Mouse (Mus musculus) stomach, embryonic 16.5 days (tissue): ENCODE data around the gene Clec12a. TPM values are rescaled to one million over a fixed set of nuclear protein-coding genes. Genes with fewer than 3 reads are reported as not detected.

Experiments
- ATAC-seq: fragments of 200-750 bp; cut with Nextera tagmentation; 2 replicates; pipeline ENCODE4 v1.8.0; 2017; ENCODE audit warnings: moderate number of reproducible peaks, moderate TSS enrichment; ENCODE audit not compliant: insufficient read depth, low FRiP score
- H3K27ac ChIP-seq: fragments of 300-500 bp; sonication (generic); 2 replicates; pipeline ENCODE4 v1.5.1; 2014; ENCODE audit warnings: low read length
- H3K27me3 ChIP-seq: fragments of 300-500 bp; sonication (generic); 2 replicates; pipeline ENCODE4 v1.6.1; 2014; ENCODE audit warnings: low read length, control low read depth, mixed read lengths; ENCODE audit not compliant: control insufficient read depth, insufficient read depth
- H3K36me3 ChIP-seq: fragments of 300-500 bp; sonication (generic); 2 replicates; pipeline ENCODE4 v1.6.1; 2014; ENCODE audit warnings: low read length; ENCODE audit not compliant: control insufficient read depth, insufficient read depth
- H3K4me1 ChIP-seq: fragments of 300-500 bp; sonication (generic); 2 replicates; pipeline ENCODE4 v1.6.1; 2014; ENCODE audit warnings: low read length, control low read depth, mixed read lengths; ENCODE audit not compliant: control insufficient read depth, insufficient read depth
- H3K4me2 ChIP-seq: fragments of 300-500 bp; sonication (generic); 2 replicates; pipeline ENCODE4 v1.6.1; 2014; ENCODE audit warnings: low read depth, low read length, mixed read lengths
- H3K4me3 ChIP-seq: fragments of 300-500 bp; sonication (generic); replicated peaks from 2 replicates; pipeline ENCODE4 v1.5.1; 2014; ENCODE audit warnings: mild to moderate bottlenecking, low read length
- H3K9ac ChIP-seq: fragments of 300-500 bp; sonication (generic); 2 replicates; pipeline ENCODE4 v1.6.1; 2014; ENCODE audit warnings: low read length
- H3K9me3 ChIP-seq: fragments of 300-500 bp; sonication (generic); replicated peaks from 2 replicates; pipeline ENCODE4 v1.6.1; 2016; ENCODE audit warnings: low read length, control low read depth; ENCODE audit not compliant: control insufficient read depth
- WGBS: fragments of 180-500 bp; shearing (Covaris S2); extraction: QIAGEN DNeasy Blood & Tissue Kit; methylation state at CpG from one replicate; pipeline ENCODE4 v1.1.7; 2014; 5-methylcytosine and 5-hydroxymethylcytosine counted together
- polyA plus RNA-seq: library from polyadenylated mRNA; unstranded; fragments of >200 nt; fragmentation: Nextera tagmentation; extraction: Ambion mirVana; gene quantifications from 2 replicates; pipeline ENCODE4 v1.2.1, GENCODE M21; 2015

Gene Clec12a
- polyA plus RNA-seq, 1 experiment from 2014 or later = 2.0 TPM

GRCm38 (mm10) chr6:129385774-129386173 lies 43.3 kb downstream of the Clec12a start, which contains the start of gene Clec12b:
Clec12b (minus strand) TSS chr6:129385874.
- 74% methylated on average over 2 of the region's 2 CpGs for WGBS
- no peak for ATAC-seq
- Histone ChIP-seq H3K27ac (no peak within 1 kb of the TSS), H3K9me3 (no peaks in the 10 kb centered on the region), H3K36me3 (no peaks in the 10 kb centered on the region), H3K4me1 (peaks cover 4% of the 10 kb centered on the region; the same call in 1 of the 2 replicates), H3K27me3 (no peaks in the 10 kb centered on the region), H3K4me2 (no peak within 1 kb of the TSS), H3K4me3 (no peak within 1 kb of the TSS), H3K9ac (no peak within 1 kb of the TSS)

GRCm38 (mm10) chr6:129393087-129393720 lies 50.7 kb downstream of the Clec12a start:
- Histone ChIP-seq H3K4me2 (no peak overlapping the region), H3K36me3 (no peaks in the 10 kb centered on the region), H3K27me3 (no peaks in the 10 kb centered on the region), H3K27ac (no peak overlapping the region), H3K9ac (no peak overlapping the region), H3K4me3 (no peak overlapping the region), H3K9me3 (no peaks in the 10 kb centered on the region), H3K4me1 (no peaks in the 10 kb centered on the region)
- ATAC-seq = no peak
- 15% methylated on average over 2 of the region's 2 CpGs for WGBS

- WGBS = 67% methylated on average over 6 of the region's 6 CpGs
- H3K4me1 ChIP-seq = no peaks in the 10 kb centered on the region
- no peak for ATAC-seq
Observed at GRCm38 (mm10) chr6:129393732-129394131, 51.2 kb downstream of the Clec12a start.

GRCm38 (mm10) chr6:129396997-129397396 lies 54.5 kb downstream of the Clec12a start, which contains the start of gene Clec1b:
Clec1b (plus strand) TSS chr6:129397297.
- H3K27ac ChIP-seq = no peak within 1 kb of the TSS

More at GRCm38 (mm10) chr6:129393732-129394131, 51.2 kb downstream of the Clec12a start:
- no peak overlapping the region for H3K9ac ChIP-seq
- no peaks in the 10 kb centered on the region for H3K36me3 ChIP-seq
- no peaks in the 10 kb centered on the region for H3K27me3 ChIP-seq
- H3K9me3 ChIP-seq = no peaks in the 10 kb centered on the region
- no peak overlapping the region for H3K4me3 ChIP-seq
- H3K27ac ChIP-seq = no peak overlapping the region
- H3K4me2 ChIP-seq = no peak overlapping the region

GRCm38 (mm10) chr6:129399945-129400344 lies 57.5 kb downstream of the Clec12a start:
- no peak for ATAC-seq
- Histone ChIP-seq H3K4me2 (no peak overlapping the region), H3K36me3 (no peaks in the 10 kb centered on the region), H3K27me3 (no peaks in the 10 kb centered on the region), H3K4me1 (no peaks in the 10 kb centered on the region), H3K9ac (no peak overlapping the region), H3K4me3 (no peak overlapping the region), H3K27ac (no peak overlapping the region), H3K9me3 (no peaks in the 10 kb centered on the region)
- WGBS = 50% methylated on average over 6 of the region's 6 CpGs

More at GRCm38 (mm10) chr6:129396997-129397396, 54.5 kb downstream of the Clec12a start, which contains the start of gene Clec1b:
- no peak for ATAC-seq
- no peak within 1 kb of the TSS for H3K9ac ChIP-seq
- H3K36me3 ChIP-seq = no peaks in the 10 kb centered on the region
- no peaks in the 10 kb centered on the region for H3K27me3 ChIP-seq
- no peaks in the 10 kb centered on the region for H3K9me3 ChIP-seq
- WGBS = 81% methylated on average over 8 of the region's 8 CpGs
- H3K4me3 ChIP-seq = no peak within 1 kb of the TSS
- no peak within 1 kb of the TSS for H3K4me2 ChIP-seq
- H3K4me1 ChIP-seq = no peaks in the 10 kb centered on the region

DNA sequence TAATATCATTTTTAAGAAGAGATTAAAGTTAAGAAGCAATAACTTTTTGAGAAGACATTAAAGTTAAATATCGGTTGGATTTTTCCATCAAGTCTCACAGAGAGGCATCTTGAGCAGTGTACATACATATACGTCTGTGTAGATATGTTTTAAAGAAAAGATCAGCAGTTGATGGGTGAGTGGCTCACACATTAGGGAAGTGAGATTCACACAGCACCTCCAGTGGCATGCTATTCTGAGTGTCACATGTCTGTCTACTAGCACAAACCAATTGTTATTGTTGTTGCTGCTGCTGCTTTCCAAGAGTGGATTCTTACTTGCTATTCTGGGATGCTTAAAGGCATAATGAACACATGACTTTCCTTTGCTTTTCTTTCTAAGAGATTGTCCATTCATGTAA lies 59.9 kb downstream of the Clec12a start:
- no peak overlapping the region for H3K4me2 ChIP-seq
- H3K9me3 ChIP-seq = no peaks in the 10 kb centered on the region
- no peak overlapping the region for H3K9ac ChIP-seq
- no peak for ATAC-seq
- no peaks in the 10 kb centered on the region for H3K4me1 ChIP-seq
- H3K4me3 ChIP-seq = no peak overlapping the region
- H3K27me3 ChIP-seq = no peaks in the 10 kb centered on the region
- H3K36me3 ChIP-seq = no peaks in the 10 kb centered on the region
- WGBS = 83% methylated on average over 2 of the region's 2 CpGs
- H3K27ac ChIP-seq = no peak overlapping the region

DNA sequence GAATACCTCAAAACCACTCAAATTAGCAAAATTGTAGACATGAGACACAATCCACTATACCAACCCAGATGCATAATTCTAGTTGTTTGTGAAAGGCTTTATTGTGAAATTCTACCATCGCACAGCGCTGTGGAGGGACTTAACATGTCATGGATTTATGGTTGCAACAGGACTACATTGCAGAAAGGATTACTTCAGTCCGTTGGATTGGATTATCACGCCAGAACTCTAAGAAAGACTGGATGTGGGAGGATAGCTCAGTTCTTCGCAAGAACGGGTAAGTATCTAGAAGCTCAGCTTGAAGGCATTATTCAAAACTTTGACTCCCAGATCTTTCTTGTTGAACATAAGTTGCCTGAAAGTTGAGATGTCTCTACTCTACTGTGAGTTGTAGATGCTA lies 60.9 kb downstream of the Clec12a start:
- Histone ChIP-seq H3K9me3 (no peaks in the 10 kb centered on the region), H3K4me3 (no peak overlapping the region), H3K4me1 (no peaks in the 10 kb centered on the region), H3K27me3 (no peaks in the 10 kb centered on the region), H3K36me3 (no peaks in the 10 kb centered on the region), H3K27ac (no peak overlapping the region), H3K9ac (no peak overlapping the region), H3K4me2 (no peak overlapping the region)
- no peak for ATAC-seq
- WGBS = 71% methylated on average over 6 of the region's 6 CpGs

DNA sequence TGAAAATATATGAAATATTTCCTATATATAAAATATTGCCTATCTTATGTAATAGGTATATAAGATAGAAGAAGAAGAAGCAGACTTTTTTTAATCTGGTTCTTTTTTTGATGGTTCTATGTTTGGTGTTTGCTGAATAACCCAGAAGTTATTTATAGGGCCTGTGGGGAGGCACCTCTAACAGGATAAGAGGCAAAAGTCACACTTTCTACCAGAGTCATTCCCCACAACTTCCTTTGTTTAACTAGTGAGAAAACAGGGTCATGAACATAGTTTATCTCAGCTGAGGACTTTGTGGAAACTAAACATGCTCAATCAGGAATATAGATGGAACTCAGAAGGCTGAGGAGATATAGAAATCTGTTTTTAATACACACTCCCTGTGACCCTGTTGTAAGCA lies 63.5 kb downstream of the Clec12a start:
- Histone ChIP-seq H3K27me3 (no peaks in the 10 kb centered on the region), H3K27ac (no peak overlapping the region), H3K4me2 (no peak overlapping the region), H3K9me3 (no peaks in the 10 kb centered on the region), H3K36me3 (no peaks in the 10 kb centered on the region), H3K4me1 (no peaks in the 10 kb centered on the region), H3K4me3 (no peak overlapping the region), H3K9ac (no peak overlapping the region)
- no peak for ATAC-seq

GRCm38 (mm10) chr6:129407324-129407723 lies 64.8 kb downstream of the Clec12a start:
- no peak overlapping the region for H3K9ac ChIP-seq
- H3K4me3 ChIP-seq = no peak overlapping the region
- no peaks in the 10 kb centered on the region for H3K36me3 ChIP-seq
- no peaks in the 10 kb centered on the region for H3K4me1 ChIP-seq
- H3K4me2 ChIP-seq = no peak overlapping the region
- no peak overlapping the region for H3K27ac ChIP-seq
- 58% methylated on average over 2 of the region's 2 CpGs for WGBS
- H3K9me3 ChIP-seq = no peaks in the 10 kb centered on the region
- no peak for ATAC-seq
- no peaks in the 10 kb centered on the region for H3K27me3 ChIP-seq
